ENCODE assay signal across 13 mouse cellular contexts in the genomic region with DNA sequence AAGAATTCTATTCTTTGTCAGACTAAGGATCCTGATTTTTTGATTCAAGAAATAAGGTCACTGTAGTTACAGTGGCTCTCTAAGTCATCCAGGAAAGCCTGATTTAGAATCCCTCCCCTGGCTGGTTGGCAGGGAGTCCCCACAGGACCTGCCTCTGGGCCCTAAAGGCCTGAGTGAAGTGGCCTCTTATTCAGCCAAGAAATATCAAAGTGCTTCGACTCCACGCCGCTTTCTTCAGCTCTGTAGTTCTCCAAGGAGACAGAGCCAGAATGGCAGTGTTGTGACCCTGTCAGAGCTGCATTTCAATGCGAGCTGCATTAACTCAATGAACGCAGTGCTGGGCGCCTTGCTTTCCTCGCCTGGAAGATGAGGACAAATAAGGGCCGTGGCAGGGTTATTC. TPM values are rescaled to one million over a fixed set of nuclear protein-coding genes. Genes with fewer than 3 reads are reported as not detected.
DNase-seq lines count a peak whose midpoint lies in the region; ATAC-seq lines count a peak whose summit lies in the region.
"Had no signal": no experiment of that assay in that cellular context is flagged by ENCODE, and none has a peak within 500 bp of the region (broad histone marks: within the 10 kb centered on the region; RNA-seq: fewer than 3 reads in every experiment).

No protein-coding gene starts in this region.

- H3K36me3 ChIP-seq in heart, embryonic 11.5 days (ENCODE audit: control insufficient read depth, insufficient read depth, low read length), result no peaks in the 10 kb centered on the region
- no peaks in the 10 kb centered on the region for H3K36me3 ChIP-seq in hindbrain, embryonic 15.5 days
- H3K36me3 ChIP-seq in hindbrain, embryonic 12.5 days, result no peaks in the 10 kb centered on the region
- no peaks in the 10 kb centered on the region for H3K36me3 ChIP-seq in midbrain, embryonic 16.5 days (ENCODE audit: control insufficient read depth, insufficient read depth, low read length)
- no peaks in the 10 kb centered on the region for H3K36me3 ChIP-seq in embryonic facial prominence, embryonic 10.5 days (replicated peaks)
- H3K36me3 ChIP-seq: embryonic facial prominence, embryonic 15.5 days; forebrain, embryonic 10.5 days had no signal

- no peak overlapping the region for H3K9ac ChIP-seq in heart, embryonic 11.5 days (ENCODE audit: low read depth, low read length)
- no peak overlapping the region for H3K9ac ChIP-seq in hindbrain, embryonic 15.5 days
- H3K9ac ChIP-seq in hindbrain, embryonic 12.5 days, result no peak overlapping the region
- H3K9ac ChIP-seq in midbrain, embryonic 16.5 days (ENCODE audit: low read depth, low read length), result no peak overlapping the region
- H3K9ac ChIP-seq: embryonic facial prominence, embryonic 15.5 days had no signal

- no peak overlapping the region for H3K4me3 ChIP-seq in heart, embryonic 11.5 days (ENCODE audit: low read depth, low read length)
- no peak overlapping the region for H3K4me3 ChIP-seq in hindbrain, embryonic 15.5 days
- no peak overlapping the region for H3K4me3 ChIP-seq in hindbrain, embryonic 12.5 days
- H3K4me3 ChIP-seq in midbrain, embryonic 16.5 days (ENCODE audit: low read depth, low read length), result no peak overlapping the region
- H3K4me3 ChIP-seq in embryonic facial prominence, embryonic 10.5 days, result no peak overlapping the region
- H3K4me3 ChIP-seq: embryonic facial prominence, embryonic 15.5 days; forebrain, embryonic 10.5 days; heart, adult 2 months had no signal

- 54% methylated on average over 8 of the region's 8 CpGs for WGBS in heart, embryonic 11.5 days (ENCODE audit: insufficient replicate concordance)
- WGBS in hindbrain, embryonic 15.5 days, result 35% methylated on average over 8 of the region's 8 CpGs
- WGBS in hindbrain, embryonic 12.5 days, result 60% methylated on average over 8 of the region's 8 CpGs
- 37% methylated on average over 8 of the region's 8 CpGs for WGBS in midbrain, embryonic 16.5 days
- WGBS in embryonic facial prominence, embryonic 10.5 days, result 75% methylated on average over 8 of the region's 8 CpGs

- DNase-seq in heart, adult 11 months, result peak; percentile 78
- peak; percentile 21 for DNase-seq in embryo, embryonic 10.5 days (ENCODE audit: low spot score)
- DNase-seq in kidney, adult 18-20 months, result no peak
- DNase-seq in embryonic facial prominence, embryonic 10.5 days (ENCODE audit: low spot score), result no peak
- DNase-seq: cerebellum, adult 2 months; layer of hippocampus, postnatal 36 days had no signal

- no peak for ATAC-seq in heart, embryonic 11.5 days (replicated peaks; ENCODE audit: insufficient number of reproducible peaks, low FRiP score, low TSS enrichment)
- ATAC-seq in hindbrain, embryonic 15.5 days (ENCODE audit: low FRiP score, low read depth), result no peak
- no peak for ATAC-seq in hindbrain, embryonic 12.5 days (ENCODE audit: low FRiP score)
- ATAC-seq in midbrain, embryonic 16.5 days, result no peak

- H3K4me1 ChIP-seq in heart, embryonic 11.5 days (ENCODE audit: control insufficient read depth, insufficient read depth, low read length), result no peaks in the 10 kb centered on the region
- no peaks in the 10 kb centered on the region for H3K4me1 ChIP-seq in hindbrain, embryonic 15.5 days (replicated peaks)
- no peaks in the 10 kb centered on the region; the same call in 1 of the 2 replicates for H3K4me1 ChIP-seq in hindbrain, embryonic 12.5 days
- H3K4me1 ChIP-seq in midbrain, embryonic 16.5 days (ENCODE audit: control insufficient read depth, insufficient read depth, low read length), result no peaks in the 10 kb centered on the region; the same call in 1 of the 2 replicates
- H3K4me1 ChIP-seq in embryonic facial prominence, embryonic 10.5 days, result peaks cover 5% of the 10 kb centered on the region
- H3K4me1 ChIP-seq: embryonic facial prominence, embryonic 15.5 days had no signal

- H3K27me3 ChIP-seq in heart, embryonic 11.5 days (ENCODE audit: control insufficient read depth, insufficient read depth, low read length), result peaks cover 5% of the 10 kb centered on the region
- 0 out of 2 replicates have a peak, but pooled peaks cover 5% of the 10 kb centered on the region for H3K27me3 ChIP-seq in hindbrain, embryonic 15.5 days
- H3K27me3 ChIP-seq in hindbrain, embryonic 12.5 days, result peaks cover 46% of the 10 kb centered on the region
- H3K27me3 ChIP-seq in midbrain, embryonic 16.5 days (ENCODE audit: control insufficient read depth, insufficient read depth, low read depth, low read length), result peaks cover 3% of the 10 kb centered on the region; the same call in 1 of the 2 replicates
- peaks cover 98% of the 10 kb centered on the region for H3K27me3 ChIP-seq in embryonic facial prominence, embryonic 10.5 days (replicated peaks; ENCODE audit: low read depth, poor library complexity, severe bottlenecking)
- H3K27me3 ChIP-seq: embryonic facial prominence, embryonic 15.5 days had no signal

- no peak overlapping the region for H3K4me2 ChIP-seq in heart, embryonic 11.5 days
- no peak overlapping the region for H3K4me2 ChIP-seq in hindbrain, embryonic 15.5 days
- no peak overlapping the region for H3K4me2 ChIP-seq in hindbrain, embryonic 12.5 days (replicated peaks)
- H3K4me2 ChIP-seq in midbrain, embryonic 16.5 days (ENCODE audit: low read length), result no peak overlapping the region
- H3K4me2 ChIP-seq: embryonic facial prominence, embryonic 15.5 days had no signal

- H3K27ac ChIP-seq in heart, embryonic 11.5 days (ENCODE audit: low read depth, low read length), result no peak overlapping the region
- H3K27ac ChIP-seq in hindbrain, embryonic 15.5 days (replicated peaks), result 0 out of 2 replicates have a peak overlapping the region, but pooled peaks have one; percentile 8
- no peak overlapping the region for H3K27ac ChIP-seq in hindbrain, embryonic 12.5 days
- peak overlapping the region; percentile 46 for H3K27ac ChIP-seq in midbrain, embryonic 16.5 days (ENCODE audit: low read length)
- no peak overlapping the region for H3K27ac ChIP-seq in embryonic facial prominence, embryonic 10.5 days (replicated peaks)
- H3K27ac ChIP-seq: embryonic facial prominence, embryonic 15.5 days; forebrain, embryonic 10.5 days; heart, adult 2 months had no signal

- H3K9me3 ChIP-seq in heart, embryonic 11.5 days (replicated peaks; ENCODE audit: control insufficient read depth, low read length), result no peaks in the 10 kb centered on the region
- H3K9me3 ChIP-seq in hindbrain, embryonic 15.5 days, result no peaks in the 10 kb centered on the region
- no peaks in the 10 kb centered on the region for H3K9me3 ChIP-seq in hindbrain, embryonic 12.5 days (replicated peaks)
- H3K9me3 ChIP-seq in midbrain, embryonic 16.5 days (replicated peaks; ENCODE audit: control insufficient read depth, low read length, poor library complexity, severe bottlenecking), result no peaks in the 10 kb centered on the region
- H3K9me3 ChIP-seq in embryonic facial prominence, embryonic 10.5 days, result no peaks in the 10 kb centered on the region
- H3K9me3 ChIP-seq: embryonic facial prominence, embryonic 15.5 days; forebrain, embryonic 10.5 days had no signal

RNA-seq across cellular contexts. Expression of a gene that starts 38.7 kb away (rescaled TPM):
- 0.52 and 0.92 TPM in 2 replicates for polyA plus RNA-seq in heart, embryonic 11.5 days (2014; fragmentation: Nextera tagmentation; extraction: Ambion mirVana)
- polyA plus RNA-seq in hindbrain, embryonic 15.5 days (2015; fragmentation: Nextera tagmentation; extraction: Ambion mirVana), result 5.3 and 8.2 TPM in 2 replicates
- 4.8 and 5.2 TPM in 2 replicates for polyA plus RNA-seq in hindbrain, embryonic 12.5 days (2016; fragmentation: Nextera tagmentation; extraction: Ambion mirVana)
- 9.7 and 13.5 TPM in 2 replicates for polyA plus RNA-seq in midbrain, embryonic 16.5 days (2015; fragmentation: Nextera tagmentation; extraction: Ambion mirVana)
- polyA plus RNA-seq in embryonic facial prominence, embryonic 10.5 days (2016; fragmentation: Nextera tagmentation; extraction: Ambion mirVana), result 1.9 and 3.1 TPM in 2 replicates

Comparison
In these comparisons a context has a peak if more than half of its experiments do, and no peak if none do; other contexts are left out.
1. H3K27ac ChIP-seq: peak in hindbrain, embryonic 15.5 days (single experiment) and midbrain, embryonic 16.5 days (single experiment); none in heart, embryonic 11.5 days (single experiment), hindbrain, embryonic 12.5 days (single experiment) and embryonic facial prominence, embryonic 10.5 days (single experiment).
2. DNase-seq: peak in heart, adult 11 months (single experiment) and embryo, embryonic 10.5 days (single experiment); none in kidney, adult 18-20 months (single experiment) and embryonic facial prominence, embryonic 10.5 days (single experiment).